Mouse (Mus musculus): ENCODE results near the gene Lingo4.

The Lingo4 gene

GRCm38 (mm10) chr3:94398217-94398616, at the start of gene Lingo4:
Gene Lingo4 (plus strand): TSS chr3:94398517.
- DNase-seq = no peak

GRCm38 (mm10) chr3:94360812-94361211, 37.5 kb upstream of the Lingo4 start:
- peak; percentile 52 for DNase-seq

- no peak for DNase-seq
These were observed 36.2 kb upstream of the Lingo4 start, which contains the start of gene C2cd4d for GRCm38 (mm10) chr3:94362138-94362537. Gene C2cd4d (plus strand): TSS chr3:94362438.

GRCm38 (mm10) chr3:94363291-94364153, 34.8 kb upstream of the Lingo4 start:
- DNase-seq = peak; percentile 74

- no peak for DNase-seq
These were observed 34.2 kb upstream of the Lingo4 start for GRCm38 (mm10) chr3:94364154-94364526.

- DNase-seq = peak; percentile 80
These were observed 31.6 kb upstream of the Lingo4 start for GRCm38 (mm10) chr3:94366761-94367160.

GRCm38 (mm10) chr3:94367511-94367910, 30.8 kb upstream of the Lingo4 start:
- DNase-seq = no peak

GRCm38 (mm10) chr3:94368631-94369030, 29.7 kb upstream of the Lingo4 start:
- DNase-seq = no peak

- DNase-seq = no peak
These were observed 28.6 kb upstream of the Lingo4 start for GRCm38 (mm10) chr3:94369709-94370108.

GRCm38 (mm10) chr3:94371637-94372036, 26.7 kb upstream of the Lingo4 start:
- peak; percentile 50 for DNase-seq

GRCm38 (mm10) chr3:94372038-94372437, 26.3 kb upstream of the Lingo4 start:
- DNase-seq = no peak

GRCm38 (mm10) chr3:94372641-94373040, 25.7 kb upstream of the Lingo4 start, which contains the start of gene Rorc:
Gene Rorc (plus strand): TSS chr3:94372794.
- DNase-seq = no peak

GRCm38 (mm10) chr3:94373090-94373489, 25.2 kb upstream of the Lingo4 start:
- peak; percentile 30 for DNase-seq

- peak; percentile 49 for DNase-seq
These were observed 24.7 kb upstream of the Lingo4 start for GRCm38 (mm10) chr3:94373597-94374011.

- no peak for DNase-seq
These were observed 23.7 kb upstream of the Lingo4 start for GRCm38 (mm10) chr3:94374636-94375035.

GRCm38 (mm10) chr3:94375146-94375545, 23.2 kb upstream of the Lingo4 start:
- no peak for DNase-seq

GRCm38 (mm10) chr3:94375861-94376260, 22.5 kb upstream of the Lingo4 start:
- DNase-seq = no peak

GRCm38 (mm10) chr3:94377028-94377923, 21.0 kb upstream of the Lingo4 start:
- DNase-seq = no peak

- DNase-seq = peak; percentile 26
These were observed 18.3 kb upstream of the Lingo4 start for GRCm38 (mm10) chr3:94379831-94380510.

GRCm38 (mm10) chr3:94382308-94382707, 16.0 kb upstream of the Lingo4 start:
- DNase-seq = no peak

GRCm38 (mm10) chr3:94383476-94383875, 14.8 kb upstream of the Lingo4 start:
- DNase-seq = no peak

- DNase-seq = no peak
These were observed 11.6 kb upstream of the Lingo4 start for GRCm38 (mm10) chr3:94386671-94387070.

- no peak for DNase-seq
These were observed 10.9 kb upstream of the Lingo4 start for GRCm38 (mm10) chr3:94387391-94387790.
